Mouse (Mus musculus) hindbrain, embryonic 16.5 days (tissue): ENCODE data around the gene Vmn1r197. TPM values are rescaled to one million over a fixed set of nuclear protein-coding genes. Genes with fewer than 3 reads are reported as not detected.
"Not testable (repeated sequence)": the region's sequence is repeated elsewhere in the genome, so short reads cannot be mapped to it uniquely, and the experiment has no call there.

Experiments used
- ATAC-seq: fragments of 200-750 bp; cut with Nextera tagmentation; 2 replicates; pipeline ENCODE4 v1.8.0; 2017; ENCODE audit warnings: moderate TSS enrichment, moderate library complexity
- H3K27ac ChIP-seq: fragments of 300-500 bp; sonication (generic); 2 replicates; pipeline ENCODE4 v1.5.1; 2014; ENCODE audit warnings: low read depth, mild to moderate bottlenecking, control low read depth, low read length, moderate library complexity
- H3K27me3 ChIP-seq: fragments of 300-500 bp; sonication (generic); replicated peaks from 2 replicates; pipeline ENCODE4 v1.6.1; 2014; ENCODE audit warnings: low read length; ENCODE audit not compliant: control insufficient read depth, insufficient read depth
- H3K36me3 ChIP-seq: fragments of 300-500 bp; sonication (generic); 2 replicates; pipeline ENCODE4 v1.6.1; 2014; ENCODE audit warnings: mild to moderate bottlenecking, low read length, moderate library complexity, mixed read lengths; ENCODE audit not compliant: control insufficient read depth, insufficient read depth
- H3K4me1 ChIP-seq: fragments of 300-500 bp; sonication (generic); 2 replicates; pipeline ENCODE4 v1.6.1; 2014; ENCODE audit warnings: low read depth, low read length; ENCODE audit not compliant: control insufficient read depth, insufficient read depth
- H3K4me2 ChIP-seq: fragments of 300-500 bp; sonication (generic); 2 replicates; pipeline ENCODE4 v1.6.1; 2014; ENCODE audit warnings: mild to moderate bottlenecking, low read length, control low read depth, moderate library complexity
- H3K4me3 ChIP-seq: fragments of 300-500 bp; sonication (generic); 2 replicates; pipeline ENCODE4 v1.5.1; 2014; ENCODE audit warnings: mild to moderate bottlenecking, low read length, control low read depth, moderate library complexity
- H3K9ac ChIP-seq: fragments of 300-500 bp; sonication (generic); 2 replicates; pipeline ENCODE4 v1.6.1; 2014; ENCODE audit warnings: low read depth, mild to moderate bottlenecking, control low read depth, low read length, moderate library complexity
- H3K9me3 ChIP-seq: fragments of 300-500 bp; sonication (generic); 2 replicates; pipeline ENCODE4 v1.6.1; 2014; ENCODE audit warnings: mild to moderate bottlenecking, low read length, moderate library complexity; ENCODE audit not compliant: control insufficient read depth
- WGBS: fragments of 180-500 bp; shearing (Covaris S2); extraction: QIAGEN DNeasy Blood & Tissue Kit; methylation state at CpG from one replicate; pipeline ENCODE4 v1.1.7; 2014; 5-methylcytosine and 5-hydroxymethylcytosine counted together
- polyA plus RNA-seq: library from polyadenylated mRNA; unstranded; fragments of >200 nt; fragmentation: Nextera tagmentation; extraction: Ambion mirVana; gene quantifications from 2 replicates; pipeline ENCODE4 v1.2.1, GENCODE M21; 2015

Gene Vmn1r197
- not detected in 2 replicates for polyA plus RNA-seq

DNA sequence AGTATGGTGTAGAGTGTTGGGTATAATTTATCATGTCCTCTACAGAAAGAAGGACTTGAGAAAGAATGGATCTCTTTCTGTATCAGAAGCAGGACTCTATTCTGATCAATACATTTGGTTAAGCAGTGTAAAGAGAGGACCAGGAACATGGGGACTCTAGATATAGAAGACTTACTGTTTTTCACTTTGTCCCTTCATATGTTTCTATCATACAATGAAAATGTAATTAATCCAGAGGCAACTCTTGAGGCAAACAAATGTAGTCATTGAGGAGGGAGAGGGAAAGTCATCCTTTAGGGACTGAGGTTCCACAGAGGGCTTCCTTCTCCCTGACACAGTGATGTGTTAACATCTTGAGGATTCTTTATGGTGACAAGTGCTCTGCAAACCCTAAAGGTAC, at the start of gene Vmn1r197:
Gene Vmn1r197, plus strand, starts transcription at position 301 of the 400 bp plus-strand sequence.
- Histone ChIP-seq H3K4me2 (no peak within 1 kb of the TSS), H3K4me1 (no peaks in the 10 kb centered on the region), H3K9ac (no peak within 1 kb of the TSS), H3K27ac (no peak within 1 kb of the TSS), H3K4me3 (no peak within 1 kb of the TSS), H3K9me3 (no peaks in the 10 kb centered on the region), H3K36me3 (no peaks in the 10 kb centered on the region), H3K27me3 (no peaks in the 10 kb centered on the region)
- no peak for ATAC-seq

DNA sequence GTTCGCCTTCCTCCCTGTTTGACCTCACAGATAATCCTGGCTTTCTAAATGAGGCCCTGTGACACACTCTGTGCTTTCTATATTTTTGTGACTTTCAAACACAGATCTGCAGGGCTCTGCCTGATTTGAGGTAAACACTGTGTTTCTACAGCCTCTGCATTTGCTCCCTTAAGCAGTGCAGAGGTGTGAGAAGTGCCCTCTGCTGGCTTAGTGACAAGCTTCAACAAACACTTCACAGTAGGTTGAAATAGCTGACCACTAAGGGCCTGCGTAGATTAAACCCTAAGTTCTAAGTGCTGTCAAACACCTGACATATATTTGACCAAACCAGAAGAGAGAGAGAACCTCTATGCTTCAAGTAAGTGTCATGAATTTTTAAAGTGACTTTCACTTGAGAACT, 39.8 kb upstream of the Vmn1r197 start:
- ATAC-seq = no peak
- H3K36me3 ChIP-seq = no peaks in the 10 kb centered on the region

DNA sequence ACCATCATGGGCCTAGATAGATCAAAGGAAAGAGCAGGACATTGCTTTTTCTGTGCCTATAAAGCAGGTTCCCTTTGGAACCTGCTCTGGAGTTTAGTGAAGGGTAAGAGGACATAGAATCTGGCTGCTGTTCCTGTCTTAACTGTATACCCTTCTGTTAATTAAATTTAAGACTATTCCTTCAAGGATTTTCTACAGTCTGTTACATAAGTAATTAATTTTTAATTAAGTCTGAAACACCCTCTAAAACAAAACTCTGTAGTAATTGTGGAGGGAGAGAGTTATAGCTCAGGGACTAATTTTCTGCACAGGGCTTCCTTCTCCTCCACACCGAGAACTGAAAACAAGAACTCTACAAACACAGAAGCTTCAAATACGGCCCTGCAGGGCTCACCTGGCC, 34.8 kb upstream of the Vmn1r197 start, which contains the start of gene Vmn1r196:
Gene Vmn1r196, plus strand, starts transcription at position 301 of the 400 bp plus-strand sequence.
- Histone ChIP-seq H3K9ac (no peak within 1 kb of the TSS), H3K9me3 (no peaks in the 10 kb centered on the region), H3K36me3 (no peaks in the 10 kb centered on the region), H3K4me1 (no peaks in the 10 kb centered on the region), H3K4me3 (no peak within 1 kb of the TSS), H3K27ac (no peak within 1 kb of the TSS), H3K27me3 (no peaks in the 10 kb centered on the region), H3K4me2 (no peak within 1 kb of the TSS)
- WGBS = 77% methylated on average over 2 of the region's 2 CpGs
- no peak for ATAC-seq

More for the DNA sequence above, 39.8 kb upstream of the Vmn1r197 start:
- H3K27ac ChIP-seq = no peak overlapping the region
- 74% methylated on average over 2 of the region's 2 CpGs for WGBS
- no peak overlapping the region for H3K4me3 ChIP-seq
- no peaks in the 10 kb centered on the region for H3K4me1 ChIP-seq
- no peak overlapping the region for H3K9ac ChIP-seq
- no peaks in the 10 kb centered on the region for H3K27me3 ChIP-seq
- H3K9me3 ChIP-seq = no peaks in the 10 kb centered on the region
- H3K4me2 ChIP-seq = no peak overlapping the region

DNA sequence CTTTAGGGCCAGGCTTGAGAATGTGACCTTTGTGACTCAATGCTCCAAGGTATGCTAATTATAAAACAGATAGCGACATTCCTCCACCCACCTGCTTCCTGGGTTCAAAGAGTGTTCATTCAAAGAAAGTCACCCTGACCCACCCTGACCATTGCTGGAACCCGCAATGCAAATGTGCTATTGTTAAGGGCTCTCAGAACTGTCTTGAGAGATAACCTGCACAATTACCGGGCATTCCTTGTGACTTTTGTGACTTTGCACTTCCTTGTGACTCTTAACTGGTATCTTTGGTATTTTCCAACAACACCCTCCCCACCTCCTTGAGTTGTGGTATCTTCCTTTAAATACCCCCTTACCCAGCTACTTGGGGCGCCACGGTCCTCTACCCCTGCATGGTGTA, 16.3 kb upstream of the Vmn1r197 start:
- ATAC-seq = not testable (repeated sequence)

DNA sequence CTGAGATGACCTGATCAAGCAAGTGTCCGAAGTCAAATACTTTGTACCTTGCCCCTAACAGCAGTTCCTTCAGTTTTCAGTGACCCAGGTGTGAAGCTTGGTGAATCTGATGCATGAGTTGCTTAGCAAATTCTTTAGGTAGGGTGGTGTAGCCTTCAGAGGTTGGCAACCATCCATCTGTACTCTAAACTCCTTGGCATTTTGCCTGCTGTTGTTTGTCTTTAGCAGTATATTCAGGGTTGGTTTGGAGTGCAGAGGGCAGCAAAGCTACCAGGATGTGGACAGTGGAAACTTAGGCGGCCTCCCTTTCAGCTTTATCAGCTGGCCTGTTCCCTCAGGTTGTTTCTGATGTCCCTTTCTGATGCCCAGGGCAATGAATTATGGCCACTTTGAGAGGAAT, 9.0 kb upstream of the Vmn1r197 start:
- no peaks in the 10 kb centered on the region for H3K9me3 ChIP-seq
- no peak overlapping the region for H3K4me3 ChIP-seq
- H3K36me3 ChIP-seq = no peaks in the 10 kb centered on the region
- H3K27ac ChIP-seq = no peak overlapping the region
- no peak overlapping the region for H3K9ac ChIP-seq
- H3K27me3 ChIP-seq = no peaks in the 10 kb centered on the region
- no peak overlapping the region for H3K4me2 ChIP-seq
- ATAC-seq = no peak
- H3K4me1 ChIP-seq = no peaks in the 10 kb centered on the region
- WGBS = 85% methylated on average over 2 of the region's 2 CpGs

More for the DNA sequence above, 16.3 kb upstream of the Vmn1r197 start:
- not testable (repeated sequence) for H3K36me3 ChIP-seq, H3K4me1 ChIP-seq, H3K9me3 ChIP-seq, H3K4me3 ChIP-seq, H3K4me2 ChIP-seq, H3K9ac ChIP-seq, H3K27ac ChIP-seq, H3K27me3 ChIP-seq
- WGBS = 93% methylated on average over 5 of the region's 5 CpGs

DNA sequence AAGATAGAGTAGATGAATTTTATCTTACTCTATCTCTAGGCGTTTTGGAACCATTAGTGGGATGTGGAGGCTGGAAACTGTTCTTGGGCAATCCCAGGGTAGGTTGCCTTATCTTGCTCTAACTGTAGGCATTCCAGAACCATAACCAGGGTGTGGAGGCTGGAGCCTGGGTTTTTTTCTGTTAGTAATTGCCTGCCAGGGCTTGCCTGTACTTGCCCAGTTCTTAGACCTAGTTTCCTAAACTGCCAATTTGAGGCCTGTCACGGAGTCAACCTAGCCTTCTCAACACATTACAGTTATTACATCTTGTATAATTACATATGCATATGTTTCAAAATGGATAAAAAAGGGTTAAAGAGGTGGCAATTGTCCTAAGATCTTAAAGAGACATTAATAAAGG, 7.0 kb upstream of the Vmn1r197 start:
- Histone ChIP-seq H3K4me3 (no peak overlapping the region), H3K27me3 (no peaks in the 10 kb centered on the region), H3K9ac (no peak overlapping the region), H3K4me1 (no peaks in the 10 kb centered on the region), H3K36me3 (no peaks in the 10 kb centered on the region), H3K9me3 (no peaks in the 10 kb centered on the region), H3K4me2 (no peak overlapping the region), H3K27ac (no peak overlapping the region)
- WGBS = 79% methylated on average over 2 of the region's 2 CpGs
- no peak for ATAC-seq

DNA sequence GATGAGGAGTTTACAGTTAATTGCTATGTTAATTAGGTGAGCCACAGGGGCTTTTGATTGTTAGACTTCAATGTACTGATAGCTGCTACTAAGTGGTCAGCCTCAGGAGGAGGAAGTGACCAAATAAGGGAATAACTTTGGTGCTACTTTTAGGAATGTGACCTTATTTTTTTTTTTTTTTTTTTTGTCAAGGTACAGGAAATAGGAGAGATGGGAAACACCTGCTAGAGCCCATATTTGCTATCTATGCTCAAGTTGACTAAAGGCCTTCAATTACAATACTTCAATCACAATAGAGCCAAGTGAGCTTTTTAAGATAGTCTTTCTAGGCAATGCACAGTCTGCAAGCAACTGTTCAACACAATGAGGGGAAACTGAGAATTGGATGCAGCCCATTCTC, 4.3 kb upstream of the Vmn1r197 start:
- ATAC-seq = no peak

DNA sequence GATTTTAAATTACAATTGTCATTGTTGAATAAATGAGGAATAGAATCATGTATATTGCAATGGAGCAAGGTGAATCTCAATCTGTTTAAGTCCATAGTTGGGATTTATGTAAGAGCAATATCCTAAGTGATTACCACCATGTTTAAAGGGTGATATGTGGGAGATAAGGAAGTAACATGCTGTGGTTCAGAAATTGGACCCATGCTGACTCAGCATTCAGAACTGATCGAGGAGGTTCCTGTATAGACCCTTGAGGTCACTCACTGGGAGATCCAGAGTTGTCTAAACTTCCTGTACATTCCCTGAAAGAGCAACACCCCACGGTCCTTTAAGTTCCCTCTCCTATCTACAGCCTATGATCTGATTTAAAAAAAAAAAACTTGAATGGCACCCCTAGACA, 8.9 kb downstream of the Vmn1r197 start:
- Histone ChIP-seq H3K27ac (no peak overlapping the region), H3K4me1 (no peaks in the 10 kb centered on the region), H3K9me3 (no peaks in the 10 kb centered on the region), H3K36me3 (no peaks in the 10 kb centered on the region), H3K27me3 (no peaks in the 10 kb centered on the region), H3K9ac (no peak overlapping the region), H3K4me3 (no peak overlapping the region), H3K4me2 (no peak overlapping the region)
- 71% methylated on average over 2 of the region's 2 CpGs for WGBS
- ATAC-seq = no peak

More for the DNA sequence above, 4.3 kb upstream of the Vmn1r197 start:
- no peak overlapping the region for H3K4me3 ChIP-seq
- no peak overlapping the region for H3K27ac ChIP-seq
- no peaks in the 10 kb centered on the region for H3K9me3 ChIP-seq
- no peaks in the 10 kb centered on the region for H3K36me3 ChIP-seq
- H3K27me3 ChIP-seq = no peaks in the 10 kb centered on the region
- H3K9ac ChIP-seq = no peak overlapping the region
- H3K4me1 ChIP-seq = no peaks in the 10 kb centered on the region
- no peak overlapping the region for H3K4me2 ChIP-seq

DNA sequence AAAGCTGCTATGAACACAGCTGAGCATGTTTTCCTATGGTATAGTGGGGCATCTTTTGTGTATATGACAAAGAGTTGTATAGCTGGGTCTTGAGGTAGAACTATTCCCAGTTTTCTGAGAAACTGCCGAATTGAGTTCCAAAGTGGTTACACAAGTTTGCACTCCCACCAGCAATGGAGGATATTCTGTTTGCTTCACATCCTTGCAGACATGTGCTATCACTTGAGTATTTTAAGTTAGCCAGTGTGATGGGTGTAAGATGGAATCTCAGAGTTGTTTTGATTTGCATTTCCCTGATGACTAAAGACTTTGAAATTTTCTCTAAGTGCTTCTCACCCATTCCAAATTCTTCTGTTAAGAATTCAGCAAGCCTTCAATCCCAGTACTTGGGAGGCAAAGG, 11.2 kb downstream of the Vmn1r197 start:
- H3K9ac ChIP-seq = no peak overlapping the region
- H3K4me1 ChIP-seq = no peaks in the 10 kb centered on the region
- no peaks in the 10 kb centered on the region for H3K36me3 ChIP-seq
- no peak for ATAC-seq
- no peak overlapping the region for H3K4me3 ChIP-seq
- H3K4me2 ChIP-seq = no peak overlapping the region
- H3K27ac ChIP-seq = no peak overlapping the region
- no peaks in the 10 kb centered on the region for H3K9me3 ChIP-seq
- H3K27me3 ChIP-seq = no peaks in the 10 kb centered on the region
- 96% methylated on average over 1 of the region's 1 CpGs for WGBS

DNA sequence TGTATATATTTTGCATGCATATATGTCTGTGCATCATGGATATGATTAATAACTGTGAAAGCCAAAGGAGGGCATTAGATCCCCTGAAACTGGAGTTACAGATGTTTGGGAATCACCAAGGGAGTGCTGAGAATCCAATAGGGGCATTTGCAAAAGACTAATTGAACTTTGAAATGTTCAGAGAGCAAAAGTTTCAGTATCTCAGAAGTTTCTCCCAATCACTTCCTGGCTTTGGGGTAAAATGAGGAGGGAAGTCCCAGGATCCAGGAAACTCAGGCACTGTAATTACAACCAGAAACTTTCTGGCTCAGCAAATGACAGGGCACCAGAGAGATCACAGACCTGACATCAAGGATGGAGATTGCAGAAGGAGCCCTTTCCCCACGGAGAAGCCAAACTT, 25.7 kb downstream of the Vmn1r197 start, which contains the start of gene Vmn1r198:
Gene Vmn1r198, plus strand, starts transcription at position 301 of the 400 bp plus-strand sequence.
- Histone ChIP-seq H3K4me3 (no peak within 1 kb of the TSS), H3K4me2 (no peak within 1 kb of the TSS), H3K27ac (no peak within 1 kb of the TSS), H3K36me3 (no peaks in the 10 kb centered on the region), H3K4me1 (no peaks in the 10 kb centered on the region), H3K9ac (no peak within 1 kb of the TSS), H3K9me3 (no peaks in the 10 kb centered on the region), H3K27me3 (no peaks in the 10 kb centered on the region)
- ATAC-seq = no peak
- WGBS = 72% methylated on average over 1 of the region's 1 CpGs
